Mouse (Mus musculus) T-cell, adult 2 months (primary cell): Measurements from ENCODE around the gene Apol10a.
"Not testable (repeated sequence)": the region's sequence is repeated elsewhere in the genome, so short reads cannot be mapped to it uniquely, and the experiment has no call there.

Source experiments
- DNase-seq: peaks from one replicate; pipeline ENCODE4 v3.0.0; 2022; ENCODE audit warnings: low spot score

Apol10a gene

DNA sequence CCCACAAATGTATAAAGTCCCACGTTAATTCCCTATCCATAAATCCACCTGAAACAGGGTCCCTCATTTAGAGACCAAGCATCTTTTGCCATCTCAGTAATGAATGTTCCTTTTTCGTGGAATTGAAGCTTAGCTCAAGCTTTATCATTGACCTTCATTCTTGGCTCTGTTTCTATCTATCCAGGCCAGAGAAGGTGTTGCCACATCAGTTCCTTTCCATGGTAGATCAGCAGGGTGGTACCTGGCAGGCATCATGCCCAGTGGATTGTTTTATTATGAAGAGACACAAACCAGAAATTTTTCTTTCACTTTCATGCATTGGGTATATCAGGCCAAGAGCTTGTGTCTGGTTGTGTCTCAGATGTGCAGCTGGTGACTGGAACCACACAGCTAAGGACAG lies at the start of gene Apol10a:
Gene Apol10a, plus strand, starts transcription at position 355 of the 400 bp plus-strand sequence.
- DNase-seq: not testable (repeated sequence)

DNA sequence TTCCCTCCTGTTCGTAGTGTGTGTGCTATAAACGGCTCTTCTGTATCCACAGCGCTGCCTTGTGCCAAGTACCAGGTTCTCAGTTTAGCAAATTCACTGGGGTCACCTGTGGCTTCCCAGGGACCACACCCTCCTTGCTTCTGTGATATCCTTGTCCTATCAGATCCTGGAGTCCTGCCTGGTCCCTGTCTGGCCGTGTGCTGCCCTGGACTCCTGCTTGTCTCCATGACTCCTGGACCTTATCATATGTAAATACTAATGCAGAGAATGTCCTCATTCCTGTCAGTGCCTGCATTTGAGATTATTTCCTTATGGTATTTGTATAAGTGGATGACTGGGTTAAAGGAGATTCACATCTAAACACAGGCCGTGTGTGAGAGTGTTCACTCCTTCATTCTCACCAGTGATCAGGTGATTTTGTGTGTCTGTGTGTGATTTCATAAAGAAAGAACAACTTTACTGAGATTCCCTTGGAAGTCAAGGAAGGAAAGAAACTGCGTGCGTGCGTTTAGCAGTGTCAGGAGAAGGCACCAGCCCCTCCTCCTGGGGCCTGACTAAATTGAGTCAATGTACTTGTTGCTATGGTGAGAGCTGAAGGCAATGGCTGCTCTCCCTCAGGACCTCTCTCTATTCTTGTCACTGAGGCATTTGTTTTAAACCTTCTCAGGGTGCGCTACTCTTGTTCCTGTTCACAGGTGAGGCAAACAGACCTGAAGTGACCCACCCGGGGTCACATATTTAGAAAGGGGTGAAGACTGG lies 48.0 kb upstream of the Apol10a start:
- not testable (repeated sequence) for DNase-seq

DNA sequence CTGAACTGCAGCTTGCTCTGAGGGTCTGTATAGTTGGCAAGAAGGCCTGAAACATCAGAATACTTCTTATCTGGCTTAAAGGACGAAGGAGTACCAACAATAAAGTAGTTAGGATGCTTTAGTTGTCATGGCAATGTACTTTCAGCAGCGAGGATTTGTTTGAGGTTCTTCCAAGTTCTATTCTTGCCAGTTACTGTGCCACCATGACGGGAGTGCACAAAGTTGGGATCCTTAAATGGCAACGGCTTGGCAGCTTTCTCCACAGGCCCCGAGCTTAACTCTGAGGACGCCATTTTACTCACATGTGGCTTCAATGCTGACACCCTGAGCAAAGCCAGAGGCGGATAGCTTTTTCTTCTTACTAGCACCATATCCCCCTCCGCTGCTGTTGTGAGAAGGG lies 32.1 kb upstream of the Apol10a start:
- not testable (repeated sequence) for DNase-seq

DNA sequence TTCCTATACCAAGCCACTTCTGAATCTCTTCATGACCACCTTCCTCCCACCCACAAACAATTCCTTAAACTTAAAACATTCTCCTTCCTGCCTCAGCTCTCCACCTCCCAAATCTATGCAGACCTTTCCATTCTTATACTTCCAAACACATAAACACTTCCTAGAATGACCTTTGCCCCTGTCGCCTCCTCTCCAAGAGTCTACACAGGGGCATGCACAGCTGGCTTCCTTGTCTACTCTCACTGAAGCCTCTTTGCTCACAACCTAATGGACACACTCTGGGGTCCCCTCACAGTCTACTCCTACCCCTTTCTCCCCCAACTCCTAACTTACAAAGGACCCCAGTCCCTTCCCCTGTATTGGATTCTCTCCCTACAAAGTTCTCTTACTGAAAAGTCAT lies 31.2 kb upstream of the Apol10a start:
- DNase-seq: not testable (repeated sequence)

DNA sequence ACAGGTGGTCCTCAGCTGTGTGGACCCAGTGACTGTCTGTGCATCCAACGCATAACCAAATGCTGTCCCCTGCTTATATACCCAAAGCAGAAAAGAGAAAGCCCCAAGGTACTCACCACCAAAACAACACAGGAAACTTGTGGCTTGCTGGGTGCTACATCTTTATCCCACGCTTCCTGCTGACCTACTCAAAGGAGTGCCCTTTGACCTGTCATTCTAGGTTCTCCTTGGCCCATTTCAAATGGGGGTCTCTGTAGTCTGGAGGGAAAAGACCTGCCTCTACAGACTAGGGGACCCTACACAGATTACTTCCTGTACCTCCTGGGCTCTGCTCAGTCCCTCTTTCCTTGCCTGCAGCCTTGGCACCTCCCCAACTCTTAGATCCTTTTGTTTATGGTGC lies 29.5 kb upstream of the Apol10a start, which contains the start of gene Apol7b:
Gene Apol7b, minus strand, starts transcription at position 101 of the 400 bp plus-strand sequence.
- not testable (repeated sequence) for DNase-seq

DNA sequence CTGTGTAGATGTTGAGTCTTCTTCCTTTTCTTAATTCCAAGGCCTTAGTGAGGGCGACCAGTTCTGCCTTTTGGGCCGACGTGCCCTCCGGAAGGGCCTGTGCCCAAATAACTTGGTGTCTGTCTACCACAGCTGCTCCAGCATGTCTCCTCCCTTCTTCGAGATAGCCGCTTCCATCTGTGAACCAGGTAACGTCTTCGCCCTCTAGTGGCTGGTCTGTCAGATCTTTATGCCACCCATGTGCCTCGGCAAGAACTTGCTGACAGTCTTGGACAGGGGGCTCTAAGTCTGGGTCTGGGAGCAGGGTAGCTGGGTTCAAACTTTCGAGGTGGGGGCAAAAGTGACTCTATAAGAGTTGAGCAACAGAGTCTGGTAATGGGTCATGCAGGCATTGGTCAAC lies 26.9 kb upstream of the Apol10a start:
- DNase-seq: peak; percentile 47

DNA sequence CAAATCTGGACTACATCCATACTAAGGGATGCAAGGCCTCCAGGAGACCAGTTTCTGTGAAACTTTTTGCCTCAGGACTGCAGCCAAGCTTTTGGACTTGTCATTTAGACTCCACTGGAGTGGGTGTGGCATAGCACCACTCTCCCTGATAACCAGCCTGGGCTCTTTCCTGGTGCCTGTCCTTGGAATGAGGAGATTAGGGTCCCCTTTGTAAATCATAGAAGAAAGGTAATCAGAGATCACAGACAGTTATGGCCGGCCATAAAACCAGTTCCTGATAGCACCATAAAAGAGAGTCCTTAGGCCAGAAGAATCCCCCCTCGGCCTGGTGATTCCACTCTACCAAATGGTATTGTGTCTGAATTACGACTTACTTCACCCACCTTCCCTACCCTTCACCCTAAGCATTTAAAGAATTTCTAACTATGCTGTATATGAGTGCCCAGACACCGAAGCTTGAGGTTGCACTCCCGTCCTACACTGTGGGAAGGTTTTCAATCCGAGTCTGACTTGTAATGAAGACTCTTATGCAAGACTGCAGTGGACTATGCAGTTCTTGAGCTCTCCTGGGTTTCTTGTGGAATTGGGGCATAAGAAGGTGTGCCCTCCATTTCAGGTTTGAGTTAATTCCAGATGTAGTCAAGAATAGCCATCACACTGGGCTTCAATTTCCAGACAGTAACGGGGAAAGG lies 2.0 kb upstream of the Apol10a start:
- DNase-seq: not testable (repeated sequence)

DNA sequence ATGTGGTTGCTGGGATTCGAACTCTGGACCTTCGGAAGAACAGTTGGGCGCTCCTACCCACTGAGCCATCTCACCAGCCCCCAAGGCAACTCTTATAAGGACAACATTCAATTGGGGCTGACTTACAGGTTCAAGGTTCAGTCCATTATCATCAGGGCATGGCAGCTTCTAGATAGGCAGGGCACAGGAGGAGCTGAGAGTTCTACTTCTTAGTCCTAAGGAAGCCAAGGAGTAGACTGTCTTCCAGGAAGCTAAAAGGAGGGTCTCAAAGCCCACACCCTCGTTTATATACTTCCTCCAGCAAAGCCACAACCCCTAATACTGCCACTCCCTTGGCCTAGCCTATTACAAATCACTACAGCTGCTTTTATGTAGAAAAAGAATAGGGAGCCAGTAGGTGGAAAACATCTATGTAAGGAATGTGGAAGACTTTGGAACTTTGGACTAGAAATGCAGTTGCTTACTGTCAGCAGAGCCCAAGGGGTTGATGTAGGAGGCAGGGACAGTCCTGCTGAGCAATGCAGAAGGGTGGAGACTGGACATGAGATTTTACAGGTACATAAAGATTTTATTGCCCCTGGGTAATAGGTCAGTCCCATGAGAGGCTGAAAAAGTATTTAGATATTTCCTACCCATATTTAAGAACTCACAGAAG lies 5.4 kb downstream of the Apol10a start:
- no peak for DNase-seq

DNA sequence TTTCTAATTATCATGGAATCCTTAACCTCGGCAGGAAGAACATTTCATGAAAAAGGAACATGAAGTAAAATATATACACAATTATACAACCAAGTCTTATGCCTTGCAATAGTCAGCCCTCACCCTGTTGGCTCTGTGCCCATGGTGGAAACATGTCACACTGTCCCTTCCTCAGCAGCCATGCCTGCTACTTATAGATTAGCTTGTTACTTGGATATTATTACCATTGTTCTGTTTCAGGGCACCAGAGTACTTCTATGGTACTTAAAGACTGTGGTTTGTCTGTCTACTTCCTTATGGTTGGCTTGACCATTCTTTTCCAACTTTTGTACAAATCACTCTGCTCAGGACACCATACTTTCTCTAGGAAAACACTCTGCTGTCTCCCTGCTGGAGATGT lies 16.3 kb downstream of the Apol10a start:
- DNase-seq: not testable (repeated sequence)

DNA sequence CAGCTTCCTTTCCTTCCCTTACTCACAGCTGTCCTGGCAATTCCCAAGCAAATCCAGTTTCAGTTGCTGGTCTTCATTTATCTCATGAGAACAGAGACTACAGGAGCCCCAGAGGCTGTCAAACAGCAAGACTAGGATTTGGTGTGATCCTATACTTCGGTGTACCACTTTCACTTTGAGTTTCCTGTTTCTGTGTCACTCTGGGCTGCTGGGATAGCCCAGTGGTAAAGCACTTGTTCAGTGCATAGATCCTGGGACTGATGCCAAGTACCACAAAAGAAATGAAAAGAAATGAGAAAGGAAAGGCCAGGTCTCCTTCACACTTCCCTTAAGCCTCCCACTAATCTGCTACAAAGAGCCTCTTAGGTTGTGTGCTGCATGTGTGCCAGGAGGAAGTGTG lies 17.8 kb downstream of the Apol10a start:
- DNase-seq: not testable (repeated sequence)

DNA sequence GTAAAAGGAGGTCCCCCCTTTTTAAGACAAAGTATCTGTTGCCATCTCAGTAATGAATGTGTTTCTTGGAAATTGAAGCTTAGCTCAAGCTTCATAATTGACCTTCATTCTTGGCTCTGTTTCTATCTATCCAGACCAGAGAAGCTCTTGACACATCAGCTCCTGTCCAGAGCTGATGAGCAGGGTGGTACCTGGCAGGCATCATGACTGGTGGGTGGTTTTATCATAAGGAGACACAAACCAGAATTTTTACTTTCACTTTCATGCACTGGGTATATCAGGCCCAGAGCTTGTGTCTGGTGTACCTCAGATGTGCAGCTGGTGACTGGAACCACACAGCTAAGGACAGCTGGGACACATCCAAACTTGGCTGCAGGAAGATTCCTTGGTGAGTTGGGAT lies 31.1 kb downstream of the Apol10a start, which contains the start of gene Apol11a:
Gene Apol11a, plus strand, starts transcription at position 306 of the 400 bp plus-strand sequence.
- not testable (repeated sequence) for DNase-seq

DNA sequence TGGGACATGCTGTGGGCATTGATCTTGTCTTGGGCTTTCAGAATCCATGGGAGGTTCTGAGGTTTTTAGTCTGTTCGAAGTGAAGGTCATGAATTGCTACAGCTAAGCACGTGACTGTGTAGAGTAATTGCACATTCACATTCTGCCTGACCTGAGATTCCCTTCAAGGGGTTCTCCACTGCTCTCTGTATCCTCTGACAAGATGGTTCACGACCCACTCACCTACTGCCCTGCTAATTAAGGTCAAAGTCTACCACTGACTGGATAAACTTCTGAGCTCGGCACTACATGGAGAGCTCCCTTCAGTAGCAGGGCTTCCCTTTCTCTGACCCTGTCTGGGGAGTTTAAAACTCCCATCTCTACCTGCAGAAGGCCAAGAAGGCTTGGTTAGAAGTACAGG lies 43.7 kb downstream of the Apol10a start:
- not testable (repeated sequence) for DNase-seq

DNA sequence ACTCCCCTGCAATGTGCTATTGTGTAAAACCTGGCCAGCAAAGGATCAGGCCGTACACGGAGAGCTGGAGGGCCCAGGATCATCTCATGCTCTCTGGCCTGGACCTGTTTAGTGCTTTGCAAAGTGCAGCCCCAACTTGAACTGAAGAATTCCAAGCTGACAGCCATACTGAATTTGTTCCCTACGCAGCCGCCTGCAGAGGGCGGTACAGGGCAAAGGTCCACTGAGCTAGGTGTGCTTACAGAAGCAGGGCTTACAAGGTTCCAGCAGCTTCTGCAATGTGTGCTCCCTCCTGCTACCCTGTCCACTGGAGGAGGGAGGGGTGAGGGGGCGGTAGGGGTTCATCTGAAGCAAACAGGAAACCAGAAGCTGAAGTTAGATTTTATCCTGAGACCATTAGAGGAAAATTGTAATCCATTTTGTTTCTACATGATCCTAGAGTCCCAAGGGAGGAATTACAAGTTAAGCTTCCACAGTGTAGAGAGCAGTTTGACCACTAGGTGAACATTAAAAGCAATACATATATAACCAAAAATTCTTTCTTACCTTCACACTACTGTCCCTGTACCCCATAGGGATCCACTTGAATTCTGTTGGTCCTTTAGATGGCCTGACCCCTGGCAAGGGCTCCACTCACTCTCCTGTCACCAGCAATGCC lies 46.5 kb downstream of the Apol10a start:
- peak; percentile 25 for DNase-seq

DNA sequence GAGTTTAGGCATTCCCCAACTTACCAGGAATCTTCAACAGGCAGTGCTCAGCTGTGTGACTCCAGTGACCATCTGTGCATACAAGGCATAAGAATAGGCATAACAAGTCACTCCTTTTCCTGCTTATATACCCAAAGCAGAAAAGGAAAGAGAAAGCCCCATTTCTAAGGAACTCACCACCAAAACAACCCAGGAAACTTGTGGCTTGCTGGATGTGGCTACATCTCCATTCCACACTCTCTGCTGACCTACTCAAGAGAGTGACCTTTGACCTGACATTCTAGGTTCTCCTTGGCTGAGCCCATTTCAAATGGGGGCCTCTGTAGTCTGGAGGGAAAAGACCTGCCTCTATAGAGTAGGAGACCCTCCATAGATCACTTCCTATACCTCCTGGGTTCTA lies 56.4 kb downstream of the Apol10a start, which contains the start of gene Apol7c:
Gene Apol7c, minus strand, starts transcription at position 101 of the 400 bp plus-strand sequence.
- DNase-seq: no peak

DNA sequence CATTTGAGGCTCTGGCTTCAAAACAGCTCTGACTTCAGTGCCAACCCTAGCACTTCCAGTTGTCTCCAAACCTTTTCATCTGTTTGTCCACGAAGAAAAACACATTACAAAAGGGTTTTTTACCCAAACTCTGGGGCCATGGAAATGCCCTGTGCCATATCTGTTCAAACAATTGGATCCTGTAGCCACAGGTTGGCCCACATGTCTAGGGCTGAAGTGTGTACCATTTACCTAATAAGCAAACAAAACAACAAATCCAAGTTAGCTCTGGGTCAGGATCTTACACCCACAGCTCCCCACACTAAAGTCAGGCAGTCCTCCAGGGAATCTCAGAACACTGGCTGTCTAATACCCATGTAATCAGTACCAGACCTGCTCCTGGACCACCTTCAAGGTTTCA lies 62.4 kb downstream of the Apol10a start:
- not testable (repeated sequence) for DNase-seq
